Mouse (Mus musculus) heart, embryonic 14.5 days (tissue): ENCODE measurements at regions not wholly inside any gene's neighbourhood (a gene's known extent, or its start where the extent isn't known, plus 50 kb on each side); places are given as distances from the start of the nearest gene placed in this dataset.

Source experiments
- ATAC-seq: fragments of 200-750 bp; cut with Nextera tagmentation; 2 replicates; pipeline ENCODE4 v1.8.0; 2017; ENCODE audit warnings: low read depth, moderate TSS enrichment; ENCODE audit not compliant: insufficient number of reproducible peaks, insufficient read depth, low FRiP score
- H3K27ac ChIP-seq, 2 experiments: fragments of 200-500 bp in 1 of 2; fragments of 300-500 bp in 1 of 2; sonication (generic) in 1 of 2; replicated peaks in 1 of 2; 2 replicates each; pipeline ENCODE4 v1.5.1; 2012 to 2014; ENCODE audit warnings: low read depth in 2 of 2, low read length in 2 of 2, control low read depth in 1 of 2, mild to moderate bottlenecking in 1 of 2, mixed read lengths in 1 of 2; ENCODE audit not compliant: control insufficient read depth in 1 of 2, insufficient read depth in 1 of 2
- H3K27me3 ChIP-seq: fragments of 300-500 bp; sonication (generic); 2 replicates; pipeline ENCODE4 v1.6.1; 2014; ENCODE audit warnings: mild to moderate bottlenecking, low read length, control low read depth; ENCODE audit not compliant: control insufficient read depth, insufficient read depth
- H3K36me3 ChIP-seq: fragments of 300-500 bp; sonication (generic); 2 replicates; pipeline ENCODE4 v1.6.1; 2014; ENCODE audit warnings: mild to moderate bottlenecking, control low read depth, low read length, mixed read lengths; ENCODE audit not compliant: control insufficient read depth, insufficient read depth
- H3K4me1 ChIP-seq, 2 experiments: fragments of 200-500 bp in 1 of 2; fragments of 300-500 bp in 1 of 2; sonication (generic) in 1 of 2; 2 replicates each; pipeline ENCODE4 v1.6.1; 2012 to 2014; ENCODE audit warnings: low read length in 2 of 2, control low read depth in 1 of 2, mixed read lengths in 1 of 2; ENCODE audit not compliant: control insufficient read depth in 2 of 2, insufficient read depth in 2 of 2
- H3K4me2 ChIP-seq: fragments of 300-500 bp; sonication (generic); 2 replicates; pipeline ENCODE4 v1.6.1; 2014; ENCODE audit warnings: mild to moderate bottlenecking, low read length
- H3K4me3 ChIP-seq, 2 experiments: fragments of 200-500 bp in 1 of 2; fragments of 300-500 bp in 1 of 2; sonication (generic) in 1 of 2; 2 replicates each; pipeline ENCODE4 v1.5.1; 2012 to 2014; ENCODE audit warnings: low read length in 2 of 2, mild to moderate bottlenecking in 2 of 2, control low read depth in 1 of 2, low read depth in 1 of 2, moderate library complexity in 1 of 2; ENCODE audit not compliant: control insufficient read depth in 1 of 2, insufficient read depth in 1 of 2
- H3K9ac ChIP-seq: fragments of 300-500 bp; sonication (generic); 2 replicates; pipeline ENCODE4 v1.6.1; 2014; ENCODE audit warnings: mild to moderate bottlenecking, low read length
- H3K9me3 ChIP-seq: fragments of 300-500 bp; sonication (generic); 2 replicates; pipeline ENCODE4 v1.6.1; 2016; ENCODE audit warnings: low read length, control low read depth; ENCODE audit not compliant: control insufficient read depth
- WGBS: fragments of 180-500 bp; shearing (Covaris S2); extraction: QIAGEN DNeasy Blood & Tissue Kit; methylation state at CpG from one replicate; pipeline ENCODE4 v1.1.7; 2014; 5-methylcytosine and 5-hydroxymethylcytosine counted together

GRCm38 (mm10) chr9:46784355-46784975 lies 214.1 kb upstream of the Gm4791 start:
- Histone ChIP-seq H3K9me3 (no peaks in the 10 kb centered on the region), H3K36me3 (no peaks in the 10 kb centered on the region), H3K9ac (no peak overlapping the region), H3K4me3 (no peak overlapping the region), H3K4me2 (no peak overlapping the region), H3K27me3 (peaks cover 3% of the 10 kb centered on the region; the same call in 1 of the 2 replicates), H3K4me1 (no peaks in the 10 kb centered on the region), H3K27ac (no peak overlapping the region)
- ATAC-seq: no peak
- 75% methylated on average over 17 of the region's 17 CpGs for WGBS

- Histone ChIP-seq H3K27ac (no peak overlapping the region), H3K9ac (no peak overlapping the region), H3K36me3 (no peaks in the 10 kb centered on the region), H3K4me2 (no peak overlapping the region), H3K4me3 (no peak overlapping the region), H3K4me1 (no peaks in the 10 kb centered on the region), H3K9me3 (no peaks in the 10 kb centered on the region), H3K27me3 (peaks cover 3% of the 10 kb centered on the region; the same call in 1 of the 2 replicates)
- ATAC-seq: no peak
- 83% methylated on average over 12 of the region's 12 CpGs for WGBS
These were observed 214.8 kb upstream of the Gm4791 start for GRCm38 (mm10) chr9:46783597-46784354.

- no peak overlapping the region for H3K4me3 ChIP-seq
- H3K27ac ChIP-seq: no peak overlapping the region
- H3K27me3 ChIP-seq: peaks cover 3% of the 10 kb centered on the region; the same call in 1 of the 2 replicates
- H3K36me3 ChIP-seq: no peaks in the 10 kb centered on the region
- no peaks in the 10 kb centered on the region for H3K4me1 ChIP-seq
- 87% methylated on average over 8 of the region's 8 CpGs for WGBS
- no peak overlapping the region for H3K4me2 ChIP-seq
- no peaks in the 10 kb centered on the region for H3K9me3 ChIP-seq
- no peak for ATAC-seq
- no peak overlapping the region for H3K9ac ChIP-seq
These were observed 216.9 kb upstream of the Gm4791 start for GRCm38 (mm10) chr9:46781681-46782080.

- Histone ChIP-seq H3K4me3 (no peak overlapping the region), H3K27ac (no peak overlapping the region), H3K9ac (no peak overlapping the region), H3K4me1 (no peaks in the 10 kb centered on the region), H3K4me2 (no peak overlapping the region), H3K27me3 (no peaks in the 10 kb centered on the region), H3K36me3 (no peaks in the 10 kb centered on the region), H3K9me3 (no peaks in the 10 kb centered on the region)
- ATAC-seq: no peak
- 82% methylated on average over 6 of the region's 6 CpGs for WGBS
These were observed 219.8 kb upstream of the Gm4791 start for GRCm38 (mm10) chr9:46778769-46779168.

DNA sequence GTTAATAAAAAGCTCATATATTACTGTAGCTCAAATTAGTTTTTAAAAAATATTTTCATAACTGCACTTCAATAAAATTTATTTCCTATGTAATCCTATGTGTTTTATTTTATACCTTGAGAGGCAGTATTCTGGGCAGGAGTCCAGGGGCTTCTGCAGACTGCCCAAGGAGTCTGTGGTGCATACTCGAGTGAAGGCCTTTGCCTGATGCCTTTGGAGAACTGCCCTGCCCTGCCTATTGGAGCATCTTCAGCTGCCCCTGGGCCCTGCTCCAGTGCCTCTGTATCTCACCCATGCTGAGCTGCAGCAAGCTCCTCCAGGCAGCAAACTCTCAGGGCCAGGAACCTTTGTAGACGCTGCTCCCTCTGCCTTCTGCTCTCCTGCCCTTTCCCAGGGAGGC lies 223.7 kb upstream of the Gm4791 start:
- no peak overlapping the region for H3K4me2 ChIP-seq
- no peak for ATAC-seq
- H3K36me3 ChIP-seq: no peaks in the 10 kb centered on the region
- H3K4me1 ChIP-seq: no peaks in the 10 kb centered on the region
- 55% methylated on average over 2 of the region's 2 CpGs for WGBS
- no peaks in the 10 kb centered on the region for H3K27me3 ChIP-seq
- H3K9ac ChIP-seq: no peak overlapping the region
- no peaks in the 10 kb centered on the region for H3K9me3 ChIP-seq
- H3K27ac ChIP-seq: no peak overlapping the region
- H3K4me3 ChIP-seq: no peak overlapping the region

DNA sequence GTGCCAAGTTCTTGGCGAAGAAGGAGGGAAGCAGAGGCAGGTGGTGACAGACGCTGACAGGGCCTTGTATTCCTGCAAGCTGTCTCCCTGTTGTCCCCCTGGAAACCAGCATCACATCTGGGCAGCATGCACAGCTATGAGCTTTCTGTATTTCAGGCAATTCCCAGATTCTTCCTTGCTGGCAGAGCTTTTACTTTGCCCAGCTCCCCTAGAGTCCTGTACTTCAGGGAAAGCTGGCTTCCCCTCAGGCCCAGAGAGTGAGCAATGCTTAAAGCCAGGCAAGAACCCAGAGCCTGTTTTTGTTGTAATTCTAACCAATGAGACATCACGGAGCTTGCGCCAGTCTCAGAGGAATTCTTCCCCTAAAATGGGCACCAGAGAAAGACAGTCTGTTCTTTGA lies 238.3 kb upstream of the Gm4791 start:
- WGBS: 47% methylated on average over 4 of the region's 4 CpGs
- Histone ChIP-seq H3K4me1 (no peaks in the 10 kb centered on the region; a peak in 1 of 4 replicates), H3K9me3 (peaks cover under 1% of the 10 kb centered on the region; the same call in 1 of the 2 replicates), H3K27me3 (peaks cover 5% of the 10 kb centered on the region; the same call in 1 of the 2 replicates), H3K36me3 (no peaks in the 10 kb centered on the region), H3K4me3 (no peak overlapping the region), H3K9ac (no peak overlapping the region), H3K4me2 (no peak overlapping the region), H3K27ac (no peak overlapping the region)
- ATAC-seq: no peak

DNA sequence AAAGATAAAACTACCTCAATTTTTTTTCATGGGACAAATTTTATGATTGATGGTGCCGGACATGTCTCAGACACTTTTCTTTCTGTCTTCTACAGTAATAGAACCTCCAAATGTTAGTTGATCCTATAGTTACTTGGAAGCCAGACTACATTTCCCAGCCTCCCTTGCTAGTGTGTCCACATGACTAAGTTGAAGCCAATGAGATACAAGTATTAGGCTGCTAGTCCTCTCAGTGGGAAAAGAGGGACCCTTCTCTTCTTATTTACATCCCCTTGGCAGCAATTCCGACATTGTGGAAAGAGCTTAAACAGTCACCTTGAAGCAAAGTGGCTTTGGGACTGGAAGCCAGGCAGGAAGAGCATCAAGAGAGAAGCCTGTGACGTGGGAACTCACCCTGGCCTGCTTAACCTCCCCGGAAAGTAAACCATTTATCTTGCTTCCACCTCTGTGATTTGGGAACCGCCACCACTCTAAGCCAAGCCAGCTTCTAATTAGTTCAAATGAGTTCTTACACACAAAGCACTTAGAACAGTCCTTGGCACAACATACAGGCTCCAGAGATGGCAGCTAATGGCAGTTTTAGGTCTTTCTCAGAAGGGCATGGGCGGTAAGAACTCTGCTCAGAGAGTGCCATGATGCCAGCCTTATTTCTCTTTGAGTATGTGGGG lies 241.4 kb upstream of the Gm4791 start:
- no peak overlapping the region for H3K4me3 ChIP-seq
- 71% methylated on average over 6 of the region's 6 CpGs for WGBS
- H3K9me3 ChIP-seq: peaks cover 2% of the 10 kb centered on the region; the same call in 1 of the 2 replicates
- no peak overlapping the region for H3K27ac ChIP-seq
- no peak overlapping the region for H3K9ac ChIP-seq
- no peaks in the 10 kb centered on the region; a peak in 1 of 4 replicates for H3K4me1 ChIP-seq
- peaks cover 5% of the 10 kb centered on the region; the same call in 1 of the 2 replicates for H3K27me3 ChIP-seq
- H3K4me2 ChIP-seq: no peak overlapping the region
- no peaks in the 10 kb centered on the region for H3K36me3 ChIP-seq
- ATAC-seq: no peak
